Mouse (Mus musculus) left cerebral cortex, postnatal 10 days (tissue): ENCODE data around the gene Apoc3. TPM values are rescaled to one million over a fixed set of nuclear protein-coding genes. Genes with fewer than 3 reads are reported as not detected.

ENCODE experiments used
- DNase-seq, 2 experiments: peaks; one replicate each; pipeline ENCODE4 v3.0.0; 2021 to 2022; ENCODE audit warnings: low spot score in 2 of 2, mixed read lengths in 1 of 2; ENCODE audit errors: extremely low spot score in 1 of 2
- intact Hi-C: fragments of 180-260 bp; cut with DNase I; formaldehyde crosslinking; loops from one replicate; pipeline ENCODE4 v1.15.1; 2025
- total RNA-seq, 2 experiments: library from RNA; stranded (reverse); gene quantifications; 2 replicates each; pipeline ENCODE4 v1.2.3; 2021

The Apoc3 gene
- total RNA-seq, 2 experiments from 2014 or later = not detected

DNA sequence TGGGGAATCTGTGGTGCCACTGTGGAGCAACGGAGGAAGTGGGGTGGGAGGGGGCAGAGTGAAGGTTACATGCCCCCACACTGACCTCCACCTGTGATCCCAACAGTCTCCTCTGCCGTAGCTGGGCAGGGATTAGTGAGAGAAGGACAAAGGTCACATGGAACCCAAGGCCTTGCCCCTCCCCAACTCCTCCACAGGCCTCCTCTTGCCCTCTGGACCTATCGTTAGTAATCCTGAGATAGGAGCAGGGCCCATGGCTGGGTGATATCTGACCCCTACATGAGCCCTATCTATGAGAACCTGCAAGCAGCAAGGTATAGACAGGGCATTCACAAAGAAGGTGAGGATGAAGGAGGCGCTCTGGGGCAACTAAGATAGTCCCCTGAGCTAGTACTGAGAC lies 213 bp upstream of the Apoc3 start:
- intact Hi-C loops = no loop called here
- DNase-seq = no peak

DNA sequence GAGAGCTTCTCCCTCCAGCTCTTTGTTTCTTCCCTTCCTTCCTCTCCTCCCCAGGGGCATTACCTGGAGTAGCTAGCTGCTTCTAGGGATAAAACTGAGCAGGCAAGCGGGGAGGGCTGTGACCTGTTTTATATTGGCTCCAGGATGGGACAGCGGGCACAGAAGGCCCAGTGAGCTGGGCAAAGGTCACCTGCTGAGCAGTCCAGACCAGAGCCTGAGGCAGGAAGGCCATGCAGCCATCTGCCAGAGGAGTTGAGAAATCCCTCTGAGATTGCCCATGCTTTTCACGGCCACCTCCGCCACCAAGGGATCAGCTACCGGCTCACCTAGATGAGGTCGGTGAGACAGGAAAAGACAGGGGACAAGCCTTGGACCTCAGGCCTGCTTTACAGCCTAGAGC lies 240 bp downstream of the Apoc3 start:
- intact Hi-C loops = no loop called here
- no peak for DNase-seq

DNA sequence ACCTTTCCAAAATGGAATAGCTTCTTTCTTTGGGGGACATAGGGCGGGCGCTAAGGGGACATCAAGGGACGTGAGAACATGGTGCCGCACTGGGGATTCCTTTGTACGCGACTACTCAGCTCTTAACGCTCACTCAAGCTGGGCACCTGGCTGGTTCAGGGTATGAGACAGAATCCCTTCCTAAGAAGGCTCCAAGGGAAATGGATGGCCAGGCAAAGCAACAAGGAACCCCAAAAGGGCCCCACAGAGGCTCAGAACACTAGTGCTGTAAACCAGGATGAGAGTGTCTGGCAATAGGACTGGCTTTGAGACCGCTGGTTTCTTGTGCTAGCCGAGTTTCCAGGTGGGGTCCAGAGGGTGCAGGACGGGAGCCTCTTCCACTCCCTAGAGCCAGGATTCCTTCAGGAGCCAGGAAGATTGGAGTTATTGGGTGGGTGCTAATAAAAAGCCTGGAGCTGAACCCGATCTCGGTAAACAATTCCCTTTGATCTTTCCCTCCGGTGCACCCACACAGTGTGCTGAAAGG lies 4.9 kb downstream of the Apoc3 start:
- intact Hi-C loops = no loop called here

DNA sequence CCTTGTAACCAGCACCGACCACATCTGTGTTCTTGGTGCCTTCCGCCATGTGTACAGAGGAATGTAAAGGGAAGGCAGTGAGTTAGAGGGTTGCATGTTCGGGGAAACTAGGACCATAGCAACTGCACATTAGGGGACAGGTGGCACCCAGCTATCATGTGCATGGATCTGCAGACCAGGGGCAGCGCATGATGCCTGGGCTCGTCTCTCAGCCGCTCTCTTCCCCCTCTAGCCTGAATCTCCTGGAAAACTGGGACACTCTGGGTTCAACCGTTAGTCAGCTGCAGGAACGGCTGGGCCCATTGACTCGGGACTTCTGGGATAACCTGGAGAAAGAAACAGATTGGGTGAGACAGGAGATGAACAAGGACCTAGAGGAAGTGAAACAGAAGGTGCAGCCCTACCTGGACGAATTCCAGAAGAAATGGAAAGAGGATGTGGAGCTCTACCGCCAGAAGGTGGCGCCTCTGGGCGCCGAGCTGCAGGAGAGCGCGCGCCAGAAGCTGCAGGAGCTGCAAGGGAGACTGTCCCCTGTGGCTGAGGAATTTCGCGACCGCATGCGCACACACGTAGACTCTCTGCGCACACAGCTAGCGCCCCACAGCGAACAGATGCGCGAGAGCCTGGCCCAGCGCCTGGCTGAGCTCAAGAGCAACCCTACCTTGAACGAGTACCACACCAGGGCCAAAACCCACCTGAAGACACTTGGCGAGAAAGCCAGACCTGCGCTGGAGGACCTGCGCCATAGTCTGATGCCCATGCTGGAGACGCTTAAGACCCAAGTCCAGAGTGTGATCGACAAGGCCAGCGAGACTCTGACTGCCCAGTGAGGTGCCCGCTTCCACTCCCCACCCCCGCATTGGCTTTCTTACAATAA lies 5.6 kb downstream of the Apoc3 start:
- intact Hi-C loops = no loop called here
- DNase-seq = peak; percentile 89 to 92

More for the DNA sequence above, 4.9 kb downstream of the Apoc3 start:
- DNase-seq = no peak

DNA sequence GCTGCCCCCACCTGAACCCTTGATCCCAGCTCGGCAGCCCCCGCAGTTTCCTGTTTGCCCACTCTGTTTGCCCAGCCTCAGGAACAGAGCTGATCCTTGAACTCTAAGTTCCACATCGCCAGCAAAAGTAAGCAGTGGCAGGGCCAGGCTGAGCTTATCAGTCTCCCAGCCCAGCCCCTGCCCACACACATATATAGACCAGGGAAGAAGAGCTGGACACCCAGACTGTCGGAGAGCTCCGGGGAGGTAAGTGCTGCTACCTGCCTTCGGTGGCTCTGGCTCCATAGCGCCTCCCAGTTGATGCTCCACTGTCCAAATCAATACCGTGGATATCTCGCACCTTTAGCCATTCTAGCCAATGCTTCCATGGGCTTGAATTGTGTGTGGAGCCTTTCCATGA lies 6.9 kb downstream of the Apoc3 start, which contains the start of gene Apoa1:
Gene Apoa1, plus strand, starts transcription at position 90 of the 400 bp plus-strand sequence.
- intact Hi-C loops = no loop called here
- DNase-seq = no peak

DNA sequence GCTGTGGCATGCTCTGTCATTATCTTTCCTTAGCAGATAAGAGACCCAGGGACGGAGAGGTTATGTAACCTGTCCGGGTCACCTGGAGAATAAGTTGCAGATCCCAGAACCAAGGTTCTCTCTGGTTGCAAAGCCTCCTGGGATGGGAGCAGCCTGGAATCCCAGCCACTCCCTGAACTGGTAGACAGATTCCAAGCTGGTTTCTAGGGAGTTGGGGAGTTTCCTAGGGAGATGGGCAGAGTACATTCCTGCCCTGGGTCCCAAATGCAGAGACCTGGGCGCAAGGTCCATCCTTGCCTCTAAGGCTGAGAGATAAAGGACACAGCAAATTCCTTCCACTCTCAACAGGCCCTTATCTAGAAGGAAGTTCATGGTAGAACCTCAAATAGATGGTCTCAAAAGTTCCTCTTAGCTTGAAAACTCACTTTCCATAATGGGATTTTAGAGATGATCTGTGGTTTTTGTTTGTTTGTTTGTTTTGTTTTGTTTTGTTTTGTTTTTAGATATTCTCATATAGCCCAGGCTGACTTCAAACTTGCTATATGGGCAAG lies 8.3 kb downstream of the Apoc3 start:
- no peak for DNase-seq
- intact Hi-C loops = no loop called here

DNA sequence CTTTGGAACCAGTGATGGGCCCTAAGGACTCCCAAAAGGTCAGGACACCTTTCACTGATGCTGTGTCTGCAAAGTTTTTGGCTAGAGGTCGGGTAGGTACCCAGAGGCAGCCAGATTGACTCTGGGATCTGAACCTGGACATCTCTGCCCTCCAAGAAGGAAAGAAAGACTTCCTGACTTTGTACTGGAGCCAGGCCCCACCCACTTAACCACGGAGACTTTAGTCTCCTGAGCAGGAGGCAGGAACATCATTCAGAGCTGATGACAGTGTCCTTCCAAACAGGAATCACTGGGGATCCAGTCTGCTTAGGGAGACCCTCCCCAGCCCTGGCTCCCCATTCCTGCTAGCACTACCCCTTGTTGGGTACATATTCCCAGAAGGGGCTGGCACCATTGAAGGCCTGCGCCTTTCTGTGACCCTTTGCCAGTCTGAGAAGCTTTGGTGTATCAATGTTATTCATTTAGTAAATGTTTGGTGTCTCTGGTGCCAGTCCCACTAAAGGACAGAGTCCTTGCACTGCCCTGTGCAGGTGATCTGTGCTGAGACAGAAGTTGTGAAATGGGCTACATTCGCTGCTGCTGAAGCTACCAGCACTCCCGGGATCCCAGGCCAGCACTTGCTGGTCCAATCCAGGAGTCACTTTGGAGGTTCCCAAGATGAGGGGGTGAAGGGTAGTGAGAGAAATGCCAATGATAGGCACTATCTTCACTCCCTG lies 10.3 kb downstream of the Apoc3 start:
- intact Hi-C loops = no loop called here
- DNase-seq = no peak

DNA sequence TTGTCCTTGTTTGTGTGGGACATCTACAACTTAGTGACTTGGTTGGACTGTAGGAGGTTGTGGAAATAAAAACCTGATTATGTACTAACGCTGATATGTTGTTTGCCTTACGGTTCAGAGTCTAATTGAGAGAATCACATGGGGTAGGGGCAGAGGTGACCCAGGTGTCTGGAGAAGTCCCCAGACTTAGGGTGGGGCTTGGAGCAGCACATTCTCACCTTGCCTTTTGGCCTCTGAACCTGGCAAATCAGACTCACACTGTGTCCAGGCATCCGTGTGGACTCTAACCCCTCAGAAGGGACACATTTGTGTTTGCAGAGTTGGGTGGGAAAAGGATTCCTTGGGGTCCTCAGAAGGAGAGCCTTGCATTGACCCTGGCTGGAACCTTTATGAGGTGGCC lies 11.3 kb downstream of the Apoc3 start:
- intact Hi-C loops = no loop called here
- DNase-seq = no peak

DNA sequence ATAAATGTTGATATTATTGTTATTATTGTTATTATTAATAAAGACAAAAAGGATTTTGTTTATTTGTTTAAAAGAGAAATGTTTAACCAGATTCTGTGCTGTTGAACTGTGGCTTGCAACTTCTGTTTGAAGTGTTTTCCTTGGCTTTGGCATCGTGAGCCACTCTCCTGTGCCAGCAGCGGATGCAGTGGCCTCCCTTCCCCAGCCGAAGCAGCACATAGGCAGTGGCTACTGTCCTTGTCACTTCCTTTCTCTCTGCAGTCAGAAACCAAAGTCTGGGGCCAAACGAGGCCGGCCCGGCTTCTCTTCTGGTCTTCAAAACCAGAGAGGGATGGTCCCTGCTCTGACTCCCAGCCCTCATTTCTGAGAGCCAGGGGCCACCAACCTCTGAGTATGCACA lies 12.3 kb downstream of the Apoc3 start:
- peak in 1 of 2 experiments; percentile 63 for DNase-seq
- intact Hi-C loops = no loop called here

DNA sequence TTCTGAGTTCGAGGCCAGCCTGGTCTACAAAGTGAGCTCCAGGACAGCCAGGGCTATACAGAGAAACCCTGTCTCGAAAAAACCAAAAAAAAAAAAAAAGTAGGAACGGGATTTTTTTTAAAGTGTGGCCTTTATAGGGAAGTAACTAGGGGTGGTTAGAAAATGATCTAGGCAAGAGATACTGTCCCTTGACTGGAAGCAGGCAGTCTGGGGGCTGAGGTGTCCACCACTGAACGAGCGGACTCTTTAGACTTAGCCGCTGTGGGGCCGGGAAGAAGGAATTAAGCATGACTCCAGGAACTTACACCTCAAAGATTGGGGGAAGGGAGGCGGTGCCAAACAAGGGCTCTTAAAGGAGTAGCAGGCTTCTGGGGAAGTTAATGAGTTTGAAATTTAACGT lies 17.3 kb downstream of the Apoc3 start:
- DNase-seq = no peak
- intact Hi-C loops = no loop called here

DNA sequence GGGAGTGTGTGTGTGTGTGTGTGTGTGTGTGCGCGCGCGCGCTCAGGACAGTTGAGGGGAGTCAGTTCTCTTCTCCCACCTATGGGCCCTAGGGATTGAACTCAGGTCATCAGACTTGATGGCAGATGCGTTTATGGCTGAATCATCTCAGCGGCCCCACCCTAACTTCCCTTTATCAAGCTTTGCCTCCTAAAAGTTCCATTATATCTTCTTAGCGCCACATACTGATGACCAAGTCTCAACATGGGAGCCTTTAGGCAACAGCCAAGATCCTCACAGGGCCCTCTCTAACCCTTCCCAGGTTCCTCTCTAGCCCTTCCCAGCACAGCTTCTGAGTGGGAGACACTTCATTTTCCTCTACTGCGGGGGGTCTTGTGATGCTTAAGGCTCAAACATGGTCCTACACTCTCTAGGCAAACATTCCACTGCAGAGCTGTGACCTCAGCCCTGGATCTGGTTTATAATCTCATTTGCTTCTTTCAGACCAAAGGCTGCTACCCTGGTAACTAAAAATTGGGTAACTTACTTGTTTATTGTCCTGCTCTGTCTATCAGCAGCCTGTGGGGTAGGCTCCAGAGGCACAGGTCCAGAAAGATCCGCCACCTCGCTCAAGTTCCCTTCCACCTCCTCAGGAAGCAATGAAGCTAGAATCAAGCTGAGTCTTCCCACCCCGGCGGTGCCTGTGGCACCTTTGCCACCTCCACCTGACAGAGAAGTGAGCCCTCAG lies 18.5 kb downstream of the Apoc3 start:
- intact Hi-C loops = no loop called here

DNA sequence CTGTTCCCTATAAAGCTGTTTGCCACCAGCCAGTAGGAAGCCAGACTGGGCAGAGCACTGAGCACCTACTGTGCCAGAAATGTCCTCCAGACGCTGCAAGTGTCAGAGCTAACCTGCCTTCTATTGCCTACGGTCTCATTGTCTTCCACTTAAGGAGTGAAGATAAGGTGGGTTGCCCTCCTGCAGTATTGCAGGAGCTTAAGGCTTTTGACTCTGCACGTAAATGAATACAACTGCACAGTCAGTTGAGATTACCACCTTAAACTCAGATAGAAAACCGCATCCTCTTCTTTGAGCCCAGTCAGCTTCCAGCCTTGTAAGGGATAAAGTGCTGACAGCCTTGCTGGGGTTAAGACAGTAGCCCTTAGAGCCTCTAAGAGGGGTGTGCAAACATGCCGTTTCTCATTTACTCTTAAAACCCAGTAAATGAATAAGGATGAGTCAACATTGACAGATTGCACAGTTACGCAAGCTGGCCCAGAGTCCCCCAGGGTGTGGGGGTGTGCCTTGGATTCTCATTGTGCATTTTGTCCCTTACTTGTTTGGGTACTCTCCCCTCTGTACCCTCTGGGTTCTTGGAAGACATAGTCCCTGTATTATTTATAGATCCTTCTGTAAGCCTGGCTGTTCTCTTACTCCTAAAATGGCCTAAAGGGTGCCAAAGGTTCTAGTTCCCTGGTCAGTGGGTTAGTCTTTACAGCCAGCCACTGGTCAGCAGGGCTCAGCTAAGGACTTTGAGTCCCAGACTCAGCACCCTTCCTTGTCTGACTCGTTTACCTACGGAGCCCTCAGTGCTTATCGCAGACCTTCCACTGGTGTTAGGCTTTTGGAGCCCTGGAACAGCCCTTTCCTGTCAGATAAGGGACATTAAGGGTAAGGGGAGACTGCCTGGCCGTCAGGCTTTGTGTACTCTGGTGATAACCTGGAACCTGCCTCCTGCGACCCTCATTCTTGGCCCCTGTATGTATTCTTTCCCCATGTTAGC lies 19.8 kb downstream of the Apoc3 start:
- intact Hi-C loops = no loop called here
- no peak for DNase-seq

More for the DNA sequence above, 18.5 kb downstream of the Apoc3 start:
- DNase-seq = no peak

DNA sequence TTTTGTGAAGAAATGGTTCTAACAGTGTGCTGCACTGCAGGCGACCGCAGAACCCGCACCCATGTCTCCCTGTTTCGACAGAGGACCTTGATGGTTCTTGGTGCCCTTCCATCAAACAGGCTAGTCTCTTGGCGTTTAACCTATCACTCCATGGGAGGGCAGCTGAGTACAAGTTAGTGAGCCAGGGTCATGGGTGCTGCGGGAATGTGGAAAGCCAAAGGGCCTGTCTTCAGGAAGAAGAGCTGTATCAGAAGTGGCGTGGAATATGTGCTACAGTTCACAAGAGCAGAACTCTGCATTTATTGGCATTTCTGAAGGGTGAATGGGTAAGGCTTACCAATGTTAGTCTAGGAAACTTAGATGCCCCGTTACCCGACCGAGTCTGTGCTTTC lies 20.5 kb downstream of the Apoc3 start:
- intact Hi-C loops = no loop called here
- no peak for DNase-seq

DNA sequence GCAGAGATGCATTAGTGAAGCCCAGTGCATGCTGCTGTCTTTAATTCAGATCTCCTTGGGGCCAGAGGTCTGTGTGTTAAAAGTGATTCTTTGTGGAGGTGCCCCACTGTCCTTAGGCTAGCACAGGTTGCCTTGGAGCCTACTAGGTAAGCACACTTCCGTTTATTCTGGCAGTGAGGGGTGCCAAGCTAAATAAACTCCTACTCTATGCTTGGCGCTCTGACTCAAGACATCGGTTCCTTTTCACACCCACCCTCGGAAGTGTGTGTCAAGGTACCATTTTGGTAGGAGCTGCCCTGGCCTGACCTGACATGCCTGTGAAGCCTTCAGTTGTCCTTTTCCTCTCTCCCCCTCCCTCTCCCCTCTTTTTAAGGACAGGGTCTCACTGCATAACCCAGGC lies 21.2 kb downstream of the Apoc3 start:
- no peak for DNase-seq
- intact Hi-C loops = no loop called here

DNA sequence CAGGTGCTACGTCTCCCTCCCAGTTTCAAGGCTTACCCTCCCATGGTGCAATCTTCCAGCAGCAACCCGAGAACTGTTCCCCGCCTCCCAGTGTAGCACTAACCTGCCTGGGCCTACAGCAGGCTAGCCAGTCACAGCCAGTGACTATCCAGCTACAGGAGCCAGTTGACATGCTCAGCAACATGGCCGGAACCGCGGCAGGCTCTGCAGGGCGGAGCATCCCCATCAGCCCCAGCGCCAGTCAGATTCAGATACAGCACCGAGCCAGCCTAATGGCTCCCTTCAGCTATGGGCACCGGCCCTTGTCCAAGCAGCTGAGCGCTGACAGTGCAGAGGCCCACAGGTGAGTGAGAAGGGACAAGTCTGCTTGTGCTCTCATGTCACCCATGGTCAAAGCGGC lies 25.0 kb downstream of the Apoc3 start:
- no peak for DNase-seq
- intact Hi-C loops = no loop called here

DNA sequence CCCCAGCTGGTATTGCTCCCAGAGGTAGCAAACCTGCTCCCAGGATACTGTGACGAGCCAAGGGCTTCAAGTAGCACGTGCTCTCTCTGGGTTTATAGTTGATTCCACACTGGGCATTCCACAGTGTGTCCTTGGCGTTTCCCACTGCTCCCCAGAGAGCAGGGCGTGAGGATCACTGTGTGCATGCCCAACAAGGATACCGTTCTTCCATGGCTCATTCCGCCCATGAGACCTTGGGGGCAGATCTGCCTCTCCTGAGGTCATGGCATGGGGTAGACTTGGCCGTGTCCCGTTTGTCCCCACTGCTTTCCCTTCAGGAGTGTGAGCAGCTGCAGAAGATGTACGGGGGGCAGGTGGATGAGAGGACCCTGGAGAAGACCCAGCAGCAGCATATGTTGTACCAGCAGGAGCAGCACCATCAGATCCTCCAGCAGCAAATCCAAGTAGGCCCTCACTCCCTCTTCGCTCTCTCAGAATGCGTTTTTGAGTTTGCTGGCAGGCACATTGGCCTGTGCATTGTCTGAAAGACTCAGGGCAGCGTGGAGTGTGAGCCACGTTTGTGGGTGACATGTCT lies 26.9 kb downstream of the Apoc3 start:
- no peak for DNase-seq
- intact Hi-C loops = no loop called here

DNA sequence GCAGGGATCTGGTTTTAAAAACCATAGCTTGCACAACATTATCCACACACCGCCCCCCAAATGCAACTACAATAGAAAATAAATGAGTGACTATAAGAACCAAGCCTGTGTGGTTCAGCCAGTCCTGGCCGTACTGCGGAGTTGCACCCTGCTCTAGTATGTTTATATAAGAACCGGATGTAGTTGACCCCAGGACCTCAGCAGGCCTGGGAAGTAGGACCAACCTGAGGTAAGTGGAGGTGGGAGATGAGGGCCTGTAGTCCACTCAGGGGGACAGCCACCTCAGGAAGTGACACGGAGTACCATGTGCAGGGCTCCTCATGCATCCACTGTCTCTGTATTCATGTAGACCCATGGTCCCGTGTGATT lies 28.0 kb downstream of the Apoc3 start:
- intact Hi-C loops = no loop called here
- no peak for DNase-seq
